Mouse (Mus musculus) G1E-ER4 (cell line): ENCODE measurements around the gene Ebpl. TPM values are rescaled to one million over a fixed set of nuclear protein-coding genes. Genes with fewer than 3 reads are reported as not detected.

Experiments
- GATA1 ChIP-seq: IDR thresholded peaks from one replicate; pipeline ENCODE4 v1.8.0; 2012; ENCODE audit warnings: low read length, inconsistent platforms
- polyA plus RNA-seq: library from polyadenylated mRNA; stranded (reverse); fragments of >175 nt; gene quantifications from 2 replicates; pipeline ENCODE4 v1.2.3, GENCODE M21; 2012

Gene Ebpl
- polyA plus RNA-seq = 0.37 and 0.66 TPM in 2 replicates

- no peak for TF ChIP-seq GATA1
Observed at GRCm38 (mm10) chr14:61360131-61360980, at the start of gene Ebpl. Ebpl (minus strand) TSS chr14:61360439.

GRCm38 (mm10) chr14:61410020-61410419 is 49.8 kb upstream of the Ebpl start:
- TF ChIP-seq GATA1 = no peak

DNA sequence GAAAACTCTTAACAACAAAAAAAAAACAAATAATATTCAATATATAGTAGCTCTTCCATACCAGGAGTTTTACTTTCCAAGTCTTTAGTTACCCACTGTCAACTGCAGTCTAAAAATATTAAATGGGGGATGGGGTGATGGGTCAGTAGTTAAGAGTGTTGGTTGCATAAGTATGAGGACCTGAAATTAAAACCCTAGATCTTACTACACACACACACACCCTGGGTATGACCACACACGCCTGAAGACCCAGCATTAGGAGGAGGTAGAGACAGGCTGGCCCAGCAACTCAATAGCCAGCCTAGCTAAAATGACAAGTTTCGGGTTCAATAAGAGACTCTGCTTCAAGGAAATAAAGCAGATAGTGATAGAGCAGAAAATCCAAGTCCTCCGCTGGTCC is 46.8 kb upstream of the Ebpl start:
- no peak for TF ChIP-seq GATA1

DNA sequence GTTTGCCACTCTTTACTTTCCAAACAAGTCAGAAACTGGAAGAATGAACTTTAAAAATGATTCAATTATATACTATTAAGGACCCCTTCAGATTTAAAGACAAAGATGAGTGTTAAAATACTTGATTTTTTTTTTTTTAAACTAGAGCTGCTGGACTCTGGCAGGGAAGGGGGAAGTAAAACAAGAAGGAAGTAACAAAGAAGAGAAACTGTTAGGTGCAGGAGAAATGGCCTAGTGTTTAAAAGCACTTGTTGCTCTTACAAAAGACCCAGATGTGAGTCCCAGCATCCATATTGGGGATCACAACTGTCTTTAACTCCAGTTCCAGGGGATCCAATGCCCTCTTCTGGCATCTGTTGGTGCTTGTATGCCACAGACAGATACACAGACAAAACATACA is 45.5 kb upstream of the Ebpl start:
- no peak for TF ChIP-seq GATA1

DNA sequence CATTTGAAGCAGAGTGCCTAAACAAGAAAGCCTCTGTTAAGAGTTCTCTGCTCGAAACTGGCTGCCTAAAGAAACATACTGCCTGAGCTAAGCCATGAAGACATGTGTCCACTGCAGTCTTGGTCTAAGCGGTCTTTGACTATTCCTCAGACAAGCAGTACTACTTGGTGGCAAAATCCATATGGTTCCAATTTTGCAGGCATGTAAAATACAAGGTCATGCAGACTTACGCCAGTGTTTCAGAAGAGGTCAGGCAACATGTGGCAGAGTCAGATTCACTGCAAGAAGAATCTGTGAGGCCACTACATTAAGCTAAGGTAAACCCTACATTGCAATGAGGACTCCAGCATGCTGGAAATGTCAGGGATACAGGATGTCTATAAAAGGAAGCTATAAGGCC is 44.7 kb upstream of the Ebpl start:
- TF ChIP-seq GATA1 = no peak

GRCm38 (mm10) chr14:61394745-61395144 is 34.5 kb upstream of the Ebpl start:
- no peak for TF ChIP-seq GATA1

DNA sequence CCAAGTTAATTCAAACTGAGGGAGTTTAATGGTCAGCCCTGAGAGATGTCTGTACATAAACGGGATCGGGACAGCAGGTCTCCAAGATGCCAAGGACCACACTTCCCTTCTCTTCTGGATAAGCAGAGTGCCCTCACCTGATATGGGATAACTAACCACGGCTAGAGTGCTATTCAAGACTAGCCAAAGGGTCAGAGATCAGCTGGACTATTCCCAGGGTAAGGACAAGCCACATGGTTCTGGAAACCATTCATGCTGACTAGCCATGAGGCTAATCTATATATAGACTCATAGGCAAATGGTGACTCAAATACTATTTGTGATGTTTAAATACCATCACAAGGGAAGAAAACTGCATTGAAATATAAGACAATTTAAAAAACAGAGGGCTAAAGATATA is 30.3 kb upstream of the Ebpl start:
- TF ChIP-seq GATA1 = no peak

- no peak for TF ChIP-seq GATA1
Observed at GRCm38 (mm10) chr14:61367290-61367689, 7.1 kb upstream of the Ebpl start.

GRCm38 (mm10) chr14:61364656-61365055 is 4.4 kb upstream of the Ebpl start:
- no peak for TF ChIP-seq GATA1

- TF ChIP-seq GATA1 = no peak
Observed at GRCm38 (mm10) chr14:61363734-61364133, 3.5 kb upstream of the Ebpl start.

DNA sequence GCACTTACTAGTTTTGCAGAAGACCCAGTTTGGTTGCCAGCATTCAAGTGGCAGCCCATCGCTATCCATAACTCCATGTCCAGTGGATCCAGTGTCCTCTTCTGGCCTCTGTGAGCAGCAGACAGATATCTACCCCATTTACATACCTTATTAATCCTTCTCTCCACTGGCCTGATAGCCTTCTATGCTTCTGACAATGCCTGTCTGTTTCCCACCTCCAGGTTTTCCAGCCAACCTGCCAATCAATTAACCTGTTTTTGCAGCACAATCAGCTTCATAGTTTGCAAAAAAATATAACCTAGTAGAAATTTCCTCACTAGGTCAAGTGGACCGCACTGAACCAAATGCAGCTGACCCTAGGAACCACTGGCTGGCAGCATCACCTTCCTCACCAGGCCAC is 2.0 kb upstream of the Ebpl start:
- no peak for TF ChIP-seq GATA1

GRCm38 (mm10) chr14:61360981-61361511 is 807 bp upstream of the Ebpl start:
- TF ChIP-seq GATA1 = no peak

DNA sequence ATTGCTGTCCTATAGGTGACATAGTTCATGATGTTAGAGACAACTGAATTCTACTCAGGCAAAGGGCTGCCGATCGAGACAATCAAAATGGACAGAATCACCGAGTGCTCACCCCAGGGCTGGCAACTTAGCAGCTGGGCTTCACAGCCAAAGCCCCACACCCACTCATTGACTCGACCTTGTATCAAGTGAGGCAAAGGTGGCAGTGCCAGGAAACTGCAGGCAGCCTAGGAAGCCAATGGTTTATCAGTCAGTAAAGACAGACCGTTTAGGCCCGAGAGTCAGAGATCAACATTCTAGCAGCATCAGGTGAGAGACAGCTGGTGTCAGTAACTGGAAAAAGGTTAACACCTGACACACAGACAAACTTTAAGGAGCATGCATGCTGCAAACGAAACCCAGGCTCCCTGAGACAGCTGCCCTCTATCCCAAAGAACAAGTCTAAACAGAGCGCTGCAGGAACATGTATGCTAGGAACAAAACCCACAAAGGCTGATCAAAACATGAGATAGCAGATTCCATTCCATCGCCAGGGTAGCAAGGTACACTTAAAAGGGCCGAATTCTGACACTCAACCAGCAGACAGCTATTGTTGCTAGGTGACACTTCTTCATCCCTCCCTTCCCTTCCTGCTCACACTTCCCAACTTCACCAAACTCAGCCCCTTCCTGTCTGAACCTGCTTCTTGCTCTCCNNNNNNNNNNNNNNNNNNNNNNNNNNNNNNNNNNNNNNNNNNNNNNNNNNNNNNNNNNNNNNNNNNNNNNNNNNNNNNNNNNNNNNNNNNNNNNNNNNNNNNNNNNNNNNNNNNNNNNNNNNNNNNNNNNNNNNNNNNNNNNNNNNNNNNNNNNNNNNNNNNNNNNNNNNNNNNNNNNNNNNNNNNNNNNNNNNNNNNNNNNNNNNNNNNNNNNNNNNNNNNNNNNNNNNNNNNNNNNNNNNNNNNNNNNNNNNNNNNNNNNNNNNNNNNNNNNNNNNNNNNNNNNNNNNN is 5.7 kb downstream of the Ebpl start:
- no peak for TF ChIP-seq GATA1

GRCm38 (mm10) chr14:61350808-61351207 is 9.4 kb downstream of the Ebpl start:
- TF ChIP-seq GATA1 = no peak

- no peak for TF ChIP-seq GATA1
Observed at GRCm38 (mm10) chr14:61349876-61350275, 10.4 kb downstream of the Ebpl start.
